Mouse (Mus musculus) neural tube, embryonic 11.5 days (tissue): ENCODE data around the gene Agbl2. TPM values are rescaled to one million over a fixed set of nuclear protein-coding genes. Genes with fewer than 3 reads are reported as not detected.

Experiments used
- ATAC-seq: fragments of 200-750 bp; cut with Nextera tagmentation; 2 replicates; pipeline ENCODE4 v1.8.0; 2017; ENCODE audit warnings: moderate number of reproducible peaks, mild to moderate bottlenecking, moderate TSS enrichment, moderate library complexity; ENCODE audit not compliant: insufficient read depth, low FRiP score, low TSS enrichment
- DNase-seq: peaks from one replicate; pipeline ENCODE4 v3.0.0-alpha.2; 2015; ENCODE audit warnings: low spot score
- H3K27ac ChIP-seq: fragments of 300-500 bp; sonication (generic); 2 replicates; pipeline ENCODE4 v1.5.1; 2014; ENCODE audit warnings: low read depth, mild to moderate bottlenecking, low read length
- H3K27me3 ChIP-seq: fragments of 300-500 bp; sonication (generic); 2 replicates; pipeline ENCODE4 v1.6.1; 2014; ENCODE audit warnings: mild to moderate bottlenecking, low read length, mixed read lengths; ENCODE audit not compliant: control insufficient read depth, insufficient read depth
- H3K36me3 ChIP-seq: fragments of 300-500 bp; sonication (generic); 2 replicates; pipeline ENCODE4 v1.6.1; 2014; ENCODE audit warnings: mild to moderate bottlenecking, low read length, moderate library complexity, mixed read lengths; ENCODE audit not compliant: control insufficient read depth, insufficient read depth
- H3K4me1 ChIP-seq: fragments of 300-500 bp; sonication (generic); 2 replicates; pipeline ENCODE4 v1.6.1; 2014; ENCODE audit warnings: low read length, mixed read lengths; ENCODE audit not compliant: control insufficient read depth, insufficient read depth
- H3K4me2 ChIP-seq: fragments of 300-500 bp; sonication (generic); 2 replicates; pipeline ENCODE4 v1.6.1; 2014; ENCODE audit warnings: low read depth, mild to moderate bottlenecking, moderate library complexity
- H3K4me3 ChIP-seq: fragments of 300-500 bp; sonication (generic); 2 replicates; pipeline ENCODE4 v1.5.1; 2014; ENCODE audit warnings: low read depth, low read length
- H3K9ac ChIP-seq: fragments of 300-500 bp; sonication (generic); 2 replicates; pipeline ENCODE4 v1.6.1; 2014; ENCODE audit warnings: mild to moderate bottlenecking, low read length
- H3K9me3 ChIP-seq: fragments of 300-500 bp; sonication (generic); 2 replicates; pipeline ENCODE4 v1.6.1; 2016; ENCODE audit warnings: low read length; ENCODE audit not compliant: control insufficient read depth
- WGBS: fragments of 180-500 bp; shearing (Covaris S2); extraction: QIAGEN DNeasy Blood & Tissue Kit; methylation state at CpG from one replicate; pipeline ENCODE4 v1.1.7; 2014; 5-methylcytosine and 5-hydroxymethylcytosine counted together
- polyA plus RNA-seq: library from polyadenylated mRNA; unstranded; fragments of >200 nt; fragmentation: Nextera tagmentation; extraction: Ambion mirVana; gene quantifications from 2 replicates; pipeline ENCODE4 v1.2.1, GENCODE M21; 2014

Gene Agbl2
- polyA plus RNA-seq = 0.37 and 0.64 TPM in 2 replicates

DNA sequence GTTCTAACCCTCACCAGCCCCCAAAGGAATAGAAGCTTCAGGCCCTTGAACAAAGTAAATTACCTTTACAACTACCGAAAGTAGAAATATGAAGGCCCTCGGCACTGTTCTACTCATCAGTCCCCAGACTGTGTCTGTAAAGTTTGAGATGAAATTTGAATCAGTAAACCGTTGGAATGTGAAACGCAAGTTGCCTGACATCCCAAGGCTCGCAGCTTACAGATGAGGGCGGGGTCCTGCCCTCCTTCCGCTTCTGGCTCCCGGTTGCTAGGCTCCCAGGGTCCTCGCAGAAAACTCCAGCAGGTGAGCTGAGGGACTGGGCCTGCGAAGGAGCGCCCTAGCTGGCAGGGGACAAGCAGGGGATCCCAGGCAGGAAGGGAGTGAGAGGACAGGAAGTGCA, at the start of gene Agbl2:
TSS of gene Agbl2 (plus strand) at position 270 of the 400 bp plus-strand sequence.
- Histone ChIP-seq H3K36me3 (peaks cover 10% of the 10 kb centered on the region), H3K4me2 (peak within 1 kb of the TSS; percentile 63), H3K27me3 (no peaks in the 10 kb centered on the region), H3K4me1 (peaks cover 4% of the 10 kb centered on the region; the same call in 1 of the 2 replicates), H3K27ac (no peak within 1 kb of the TSS), H3K9ac (peak within 1 kb of the TSS; percentile 35), H3K4me3 (peak within 1 kb of the TSS; percentile 26), H3K9me3 (no peaks in the 10 kb centered on the region)
- WGBS = 2% methylated on average over 11 of the region's 11 CpGs
- ATAC-seq (peak; percentile 48; the same call in 1 of the 2 replicates), DNase-seq (peak; percentile 34)

DNA sequence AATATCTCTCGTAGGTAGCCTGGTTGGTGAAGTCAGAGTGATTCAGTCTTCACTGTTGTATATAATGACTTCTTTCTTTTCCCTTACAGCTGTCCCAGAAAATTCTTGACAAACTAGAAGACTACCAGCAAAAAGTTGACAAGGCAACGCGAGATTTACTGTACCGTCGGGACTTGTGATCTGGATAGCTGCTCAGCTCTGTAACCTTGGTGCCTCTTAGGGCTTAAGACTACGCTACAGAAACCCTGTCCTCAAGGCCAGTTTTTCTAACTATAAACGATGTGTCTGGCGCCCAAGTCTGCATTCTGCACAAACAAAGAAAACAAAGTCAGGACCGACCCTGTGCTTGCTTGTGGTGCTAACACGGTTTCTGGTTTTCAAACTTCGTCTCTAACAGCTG, 47.2 kb upstream of the Agbl2 start:
- no peak overlapping the region for H3K4me2 ChIP-seq
- 93% methylated on average over 11 of the region's 11 CpGs for WGBS

DNA sequence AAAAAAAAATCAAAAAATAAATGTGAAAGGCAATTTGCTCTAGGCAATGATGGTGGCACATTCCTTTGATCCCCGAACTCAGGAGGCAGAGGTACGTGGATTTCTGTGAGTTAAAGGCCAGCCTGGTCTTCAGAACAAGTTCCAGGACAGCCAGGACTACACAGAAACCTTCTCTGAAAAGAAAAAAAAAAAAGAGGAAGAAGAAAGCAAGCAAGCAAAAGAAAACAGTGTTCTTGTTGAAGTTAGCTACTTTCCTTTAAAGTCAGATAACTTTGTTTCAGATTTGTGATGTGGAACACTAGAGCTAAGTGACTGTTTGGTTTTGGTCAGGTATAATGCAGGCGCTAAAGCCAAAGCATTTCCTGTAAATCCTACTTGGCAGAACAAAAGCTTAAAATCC, 43.7 kb upstream of the Agbl2 start:
- Histone ChIP-seq H3K36me3 (peaks cover 5% of the 10 kb centered on the region), H3K27ac (no peak overlapping the region), H3K9ac (no peak overlapping the region), H3K27me3 (no peaks in the 10 kb centered on the region), H3K9me3 (no peaks in the 10 kb centered on the region), H3K4me1 (no peaks in the 10 kb centered on the region), H3K4me3 (no peak overlapping the region), H3K4me2 (no peak overlapping the region)
- 86% methylated on average over 3 of the region's 3 CpGs for WGBS
- ATAC-seq = no peak
- DNase-seq = no peak

More for the DNA sequence above, 47.2 kb upstream of the Agbl2 start:
- H3K27ac ChIP-seq = no peak overlapping the region
- H3K36me3 ChIP-seq = peaks cover 12% of the 10 kb centered on the region
- DNase-seq (no peak), ATAC-seq (no peak)
- no peak overlapping the region for H3K4me3 ChIP-seq
- no peaks in the 10 kb centered on the region for H3K9me3 ChIP-seq
- H3K4me1 ChIP-seq = no peaks in the 10 kb centered on the region
- H3K27me3 ChIP-seq = no peaks in the 10 kb centered on the region
- no peak overlapping the region for H3K9ac ChIP-seq

DNA sequence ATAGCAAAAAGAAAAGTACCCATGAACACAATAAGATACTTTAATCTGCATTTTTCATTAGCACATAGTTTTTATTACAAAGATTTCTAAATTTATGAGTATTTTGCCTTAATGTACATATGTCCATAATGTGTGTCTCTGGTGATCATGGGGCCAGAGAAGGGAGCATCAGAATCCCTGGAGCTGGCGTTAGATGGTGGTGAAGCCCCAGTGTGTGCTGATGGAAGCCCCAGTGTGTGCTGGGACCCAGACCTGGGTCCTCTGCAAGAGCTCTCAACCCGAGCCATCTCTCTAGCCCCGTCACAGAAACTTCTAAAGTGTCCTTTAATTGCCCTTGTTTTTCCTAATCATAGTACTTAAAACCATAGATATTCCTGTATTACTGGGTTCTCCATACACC, 43.2 kb upstream of the Agbl2 start:
- Histone ChIP-seq H3K9me3 (no peaks in the 10 kb centered on the region), H3K27me3 (no peaks in the 10 kb centered on the region), H3K4me2 (no peak overlapping the region), H3K36me3 (peaks cover 2% of the 10 kb centered on the region), H3K4me3 (no peak overlapping the region), H3K27ac (no peak overlapping the region), H3K9ac (no peak overlapping the region), H3K4me1 (no peaks in the 10 kb centered on the region)
- WGBS = 90% methylated on average over 3 of the region's 3 CpGs
- DNase-seq (no peak), ATAC-seq (no peak)

DNA sequence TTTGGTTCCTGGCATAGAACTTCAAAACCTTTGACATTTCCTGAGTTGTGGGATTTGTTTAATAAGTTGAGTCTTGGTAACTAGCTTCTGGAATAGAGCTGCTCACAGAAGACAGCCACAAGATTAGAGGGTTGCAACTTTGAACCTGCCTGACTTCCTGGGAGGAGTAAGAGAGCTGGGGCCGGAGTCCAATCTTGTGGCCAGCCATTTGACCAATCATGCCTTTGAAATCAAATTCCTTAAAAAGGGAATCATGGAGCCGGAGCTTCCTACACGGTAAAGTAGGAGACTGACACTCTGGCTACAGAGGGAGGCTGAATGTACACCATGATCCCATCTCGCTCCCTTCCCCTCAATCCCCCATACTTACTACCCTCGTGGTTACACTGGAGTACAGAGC, 42.6 kb upstream of the Agbl2 start:
- Histone ChIP-seq H3K9ac (no peak overlapping the region), H3K27me3 (no peaks in the 10 kb centered on the region), H3K4me1 (no peaks in the 10 kb centered on the region), H3K9me3 (no peaks in the 10 kb centered on the region), H3K27ac (no peak overlapping the region), H3K36me3 (peaks cover 2% of the 10 kb centered on the region), H3K4me3 (no peak overlapping the region), H3K4me2 (no peak overlapping the region)
- no peak for ATAC-seq
- DNase-seq = no peak
- WGBS = 86% methylated on average over 5 of the region's 5 CpGs

DNA sequence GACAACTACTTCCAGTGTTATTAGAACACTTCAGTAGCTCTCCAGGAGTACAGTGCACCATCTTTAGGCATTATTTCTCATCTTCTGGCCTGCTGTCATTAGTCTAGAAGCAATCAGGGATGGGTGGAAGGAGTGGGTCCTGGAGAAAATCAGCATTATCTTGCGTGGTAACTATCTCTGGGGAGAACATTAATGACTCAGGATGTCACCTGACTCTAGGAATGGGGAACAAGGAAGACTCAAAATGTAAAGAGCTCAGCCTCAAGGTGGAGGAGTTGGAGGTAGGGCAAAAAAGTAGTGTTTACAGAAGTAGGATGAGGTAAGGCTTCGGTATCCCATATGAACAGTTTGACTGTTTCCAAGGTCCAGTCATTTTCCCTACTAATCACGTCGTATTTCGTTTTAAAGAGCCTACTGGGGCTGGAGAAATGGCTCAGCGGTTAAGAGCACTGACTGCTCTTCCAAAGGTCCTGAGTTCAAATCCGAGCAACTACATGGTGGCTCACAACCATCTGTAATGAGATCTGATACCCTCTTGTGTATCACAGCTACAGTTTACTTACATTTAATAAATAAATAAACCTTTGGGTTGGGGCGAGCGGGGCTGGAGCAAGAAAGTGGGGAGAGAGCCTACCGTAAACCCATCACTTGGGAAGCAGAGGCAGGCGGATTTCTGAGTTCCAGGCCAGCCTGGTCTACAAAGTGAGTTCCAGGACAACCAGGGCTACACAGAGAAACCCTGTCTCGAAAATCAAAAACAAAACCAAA, 38.1 kb upstream of the Agbl2 start:
- Histone ChIP-seq H3K27ac (peak overlapping the region; percentile 85), H3K36me3 (0 out of 2 replicates have a peak, but pooled peaks cover 3% of the 10 kb centered on the region), H3K9me3 (no peaks in the 10 kb centered on the region), H3K4me3 (peak overlapping the region; percentile 95), H3K4me1 (no peaks in the 10 kb centered on the region), H3K27me3 (no peaks in the 10 kb centered on the region), H3K9ac (peak overlapping the region; percentile 41; the same call in 1 of the 2 replicates), H3K4me2 (peak overlapping the region; percentile 45)
- DNase-seq (no peak), ATAC-seq (peak; percentile 2; the same call in 1 of the 2 replicates)
- WGBS = 66% methylated on average over 12 of the region's 12 CpGs

DNA sequence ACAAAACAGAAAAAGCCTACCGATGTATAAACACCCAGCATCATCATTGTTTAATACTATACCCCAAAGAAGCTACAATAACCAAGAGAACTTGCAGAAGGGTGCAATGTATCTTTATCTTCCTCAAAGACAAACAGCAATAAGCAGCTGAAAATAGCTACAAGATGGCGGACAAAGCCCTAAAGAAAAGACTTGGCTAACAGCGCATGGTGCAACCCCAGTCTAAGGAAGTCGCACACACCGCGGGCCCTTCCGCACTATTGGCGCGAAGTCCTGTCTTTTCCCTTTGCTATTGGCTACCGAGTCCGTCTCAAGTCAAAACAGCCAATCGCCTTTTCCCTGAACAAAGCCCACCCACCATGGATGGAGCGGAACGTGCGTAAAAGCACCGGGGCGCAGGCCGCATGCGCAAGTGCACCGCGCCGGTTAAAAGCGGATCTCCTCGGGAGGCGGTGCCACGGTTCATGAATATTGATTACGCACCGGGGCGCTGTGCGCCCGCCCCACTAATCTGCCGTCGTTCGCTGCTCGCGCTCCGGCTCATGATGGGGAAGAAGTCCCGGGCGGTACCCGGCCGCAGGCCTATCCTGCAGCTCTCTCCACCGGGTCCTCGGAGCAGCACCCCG, 37.4 kb upstream of the Agbl2 start, which contains the start of gene Fnbp4:
TSS of gene Fnbp4 (plus strand) at position 318 of the 626 bp plus-strand sequence.
- no peaks in the 10 kb centered on the region for H3K4me1 ChIP-seq
- peak within 1 kb of the TSS; percentile 91 for H3K27ac ChIP-seq
- H3K4me3 ChIP-seq = peak within 1 kb of the TSS; percentile 95
- H3K9me3 ChIP-seq = no peaks in the 10 kb centered on the region
- peak within 1 kb of the TSS; percentile 98 for H3K9ac ChIP-seq
- peak; percentile 99 for ATAC-seq
- H3K36me3 ChIP-seq = 0 out of 2 replicates have a peak, but pooled peaks cover 3% of the 10 kb centered on the region
- under 1% methylated on average over 43 of the region's 44 CpGs for WGBS
- peak; percentile 99 for DNase-seq
- H3K4me2 ChIP-seq = peak within 1 kb of the TSS; percentile 75
- no peaks in the 10 kb centered on the region for H3K27me3 ChIP-seq

DNA sequence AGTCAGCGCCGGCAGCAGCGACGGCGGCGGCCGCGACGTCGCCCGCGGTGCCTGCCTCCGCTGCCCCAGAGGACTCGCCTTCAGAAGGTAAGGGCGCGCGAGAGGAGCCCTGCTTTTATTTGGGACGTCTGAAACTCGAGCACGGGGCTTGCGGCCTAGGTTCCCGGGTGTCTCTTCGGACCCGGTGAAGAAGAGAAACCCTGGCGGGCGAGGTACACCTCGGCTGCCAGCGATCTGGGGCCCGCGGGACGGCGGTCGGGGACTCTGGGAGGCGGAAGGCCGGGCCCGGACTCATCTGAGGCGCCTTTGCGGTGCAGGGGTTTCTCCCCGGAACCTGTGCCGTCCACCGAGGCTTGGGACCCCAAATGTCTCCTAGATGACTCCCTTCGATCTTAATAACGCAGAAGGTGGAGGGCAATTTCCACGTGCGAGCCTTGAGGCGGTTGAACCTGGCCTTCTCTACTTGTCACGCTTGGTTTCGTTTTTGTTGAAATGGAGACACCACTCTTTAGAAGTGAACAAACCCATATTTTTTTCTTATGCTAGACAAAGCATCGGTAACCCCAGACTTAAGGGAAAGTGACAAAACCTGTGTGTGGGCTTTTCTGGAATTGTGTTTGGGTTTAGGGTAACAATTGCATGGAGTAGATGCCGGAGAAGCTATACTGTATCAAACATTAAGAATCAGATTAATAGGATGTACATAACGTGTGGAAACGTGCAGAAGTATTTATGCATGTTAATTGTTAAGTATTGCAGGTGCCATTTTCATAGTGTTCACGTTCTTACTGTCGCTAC, 36.6 kb upstream of the Agbl2 start:
- Histone ChIP-seq H3K4me3 (peak overlapping the region; percentile 95), H3K27ac (peak overlapping the region; percentile 91), H3K9ac (peak overlapping the region; percentile 98), H3K36me3 (peaks cover 5% of the 10 kb centered on the region; the same call in 1 of the 2 replicates), H3K4me2 (peak overlapping the region; percentile 75), H3K27me3 (no peaks in the 10 kb centered on the region), H3K4me1 (no peaks in the 10 kb centered on the region), H3K9me3 (no peaks in the 10 kb centered on the region)
- WGBS = under 1% methylated on average over 54 of the region's 54 CpGs
- ATAC-seq = peak; percentile 54; the same call in 1 of the 2 replicates
- no peak for DNase-seq
